Mouse (Mus musculus): ENCODE results near the gene Ubac2. TPM values are rescaled to one million over a fixed set of nuclear protein-coding genes. Genes with fewer than 3 reads are reported as not detected.
A peak's percentile ranks its signal among the peaks of the same experiment; 100 is the strongest.

Gene Ubac2
- polyA plus RNA-seq, 2 experiments = 46.3 to 66.9 TPM

GRCm38 (mm10) chr14:121894511-121895135 is 16.2 kb downstream of the Ubac2 start:
- Histone ChIP-seq H3K27me3 (ENCODE audit: control insufficient read depth, insufficient read depth, low read length) (no peaks in the 10 kb centered on the region), H3K4me1 (ENCODE audit: control insufficient read depth, insufficient read depth, low read length) (peaks cover 18% of the 10 kb centered on the region; the same call in 1 of the 2 replicates), H3K9ac (ENCODE audit: low read depth, low read length, severe bottlenecking) (no peak overlapping the region), H3K9me3 (ENCODE audit: control insufficient read depth, low read length) (no peaks in the 10 kb centered on the region), H3K36me3 (ENCODE audit: control insufficient read depth, insufficient read depth, low read length) (peaks cover 9% of the 10 kb centered on the region), H3K27ac (replicated peaks; ENCODE audit: low read depth, low read length) (no peak overlapping the region), H3K4me3 (replicated peaks; ENCODE audit: low read length) (no peak overlapping the region), H3K4me2 (replicated peaks; ENCODE audit: low read depth, low read length, severe bottlenecking) (no peak overlapping the region)
- ATAC-seq (ENCODE audit: low FRiP score, low read depth) = no peak
- WGBS = 48% methylated on average over 5 of the region's 5 CpGs
- DNase-seq (ENCODE audit: low spot score) = no peak
- TF ChIP-seq POLR2A (IDR thresholded peaks at IDR 0.05; ENCODE audit: borderline replicate concordance, extremely low read depth, insufficient read depth, insufficient read length) = no peak

DNA sequence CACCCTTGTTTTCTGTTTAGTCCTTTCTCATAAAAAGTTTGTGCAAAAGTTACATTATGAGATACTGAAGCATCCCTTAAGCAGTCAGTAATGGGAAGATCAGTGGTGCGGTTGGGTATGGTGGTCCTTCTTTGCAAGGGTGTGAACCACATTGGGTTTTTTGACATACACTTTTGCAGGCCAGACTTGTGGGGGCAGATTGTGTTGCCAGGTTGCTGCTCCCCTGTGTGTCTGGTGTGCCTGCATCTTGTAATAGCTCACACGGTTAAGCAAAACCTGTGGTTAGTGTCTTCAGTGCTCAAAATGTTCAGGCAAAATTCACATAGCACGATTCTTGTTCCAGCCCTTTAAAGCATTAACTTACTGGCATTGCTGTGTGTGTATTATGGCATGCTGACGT is 16.9 kb downstream of the Ubac2 start:
- Histone ChIP-seq H3K9me3 (ENCODE audit: control insufficient read depth, low read length) (no peaks in the 10 kb centered on the region), H3K4me1 (ENCODE audit: control insufficient read depth, insufficient read depth, low read length) (peaks cover 18% of the 10 kb centered on the region; the same call in 1 of the 2 replicates), H3K9ac (ENCODE audit: low read depth, low read length, severe bottlenecking) (no peak overlapping the region), H3K36me3 (ENCODE audit: control insufficient read depth, insufficient read depth, low read length) (peaks cover 4% of the 10 kb centered on the region; the same call in 1 of the 2 replicates), H3K27me3 (ENCODE audit: control insufficient read depth, insufficient read depth, low read length) (no peaks in the 10 kb centered on the region), H3K4me3 (replicated peaks; ENCODE audit: low read length) (no peak overlapping the region), H3K27ac (replicated peaks; ENCODE audit: low read depth, low read length) (0 out of 2 replicates have a peak overlapping the region, but pooled peaks have one; percentile 26), H3K4me2 (replicated peaks; ENCODE audit: low read depth, low read length, severe bottlenecking) (no peak overlapping the region)
- 72% methylated on average over 4 of the region's 4 CpGs for WGBS
- TF ChIP-seq POLR2A (IDR thresholded peaks at IDR 0.05; ENCODE audit: borderline replicate concordance, extremely low read depth, insufficient read depth, insufficient read length) = no peak
- ATAC-seq (ENCODE audit: low FRiP score, low read depth) (no peak), DNase-seq (ENCODE audit: low spot score) (no peak)

- Histone ChIP-seq H3K9me3 (ENCODE audit: control insufficient read depth, low read length) (no peaks in the 10 kb centered on the region), H3K36me3 (ENCODE audit: control insufficient read depth, insufficient read depth, low read length) (no peaks in the 10 kb centered on the region), H3K27ac (replicated peaks; ENCODE audit: low read depth, low read length) (no peak overlapping the region), H3K27me3 (ENCODE audit: control insufficient read depth, insufficient read depth, low read length) (no peaks in the 10 kb centered on the region), H3K4me2 (replicated peaks; ENCODE audit: low read depth, low read length, severe bottlenecking) (no peak overlapping the region), H3K4me1 (ENCODE audit: control insufficient read depth, insufficient read depth, low read length) (peaks cover 18% of the 10 kb centered on the region; the same call in 1 of the 2 replicates), H3K4me3 (replicated peaks; ENCODE audit: low read length) (no peak overlapping the region), H3K9ac (ENCODE audit: low read depth, low read length, severe bottlenecking) (no peak overlapping the region)
- no peak for TF ChIP-seq POLR2A (IDR thresholded peaks at IDR 0.05; ENCODE audit: borderline replicate concordance, extremely low read depth, insufficient read depth, insufficient read length)
- no peak for DNase-seq (ENCODE audit: low spot score)
- WGBS = 68% methylated on average over 6 of the region's 6 CpGs
- ATAC-seq (ENCODE audit: low FRiP score, low read depth) = no peak
Measured at GRCm38 (mm10) chr14:121896126-121897090, 18.0 kb downstream of the Ubac2 start.

GRCm38 (mm10) chr14:121897773-121898172 is 19.4 kb downstream of the Ubac2 start:
- DNase-seq (ENCODE audit: low spot score) = no peak
- H3K27me3 ChIP-seq (ENCODE audit: control insufficient read depth, insufficient read depth, low read length) = no peaks in the 10 kb centered on the region
- 84% methylated on average over 2 of the region's 2 CpGs for WGBS
- H3K27ac ChIP-seq (replicated peaks; ENCODE audit: low read depth, low read length) = no peak overlapping the region
- H3K9ac ChIP-seq (ENCODE audit: low read depth, low read length, severe bottlenecking) = no peak overlapping the region
- no peak for TF ChIP-seq POLR2A (IDR thresholded peaks at IDR 0.05; ENCODE audit: borderline replicate concordance, extremely low read depth, insufficient read depth, insufficient read length)
- peaks cover 5% of the 10 kb centered on the region; the same call in 1 of the 2 replicates for H3K36me3 ChIP-seq (ENCODE audit: control insufficient read depth, insufficient read depth, low read length)
- ATAC-seq (ENCODE audit: low FRiP score, low read depth) = no peak
- peaks cover 15% of the 10 kb centered on the region; the same call in 1 of the 2 replicates for H3K4me1 ChIP-seq (ENCODE audit: control insufficient read depth, insufficient read depth, low read length)
- no peak overlapping the region for H3K4me3 ChIP-seq (replicated peaks; ENCODE audit: low read length)
- no peak overlapping the region for H3K4me2 ChIP-seq (replicated peaks; ENCODE audit: low read depth, low read length, severe bottlenecking)
- H3K9me3 ChIP-seq (ENCODE audit: control insufficient read depth, low read length) = no peaks in the 10 kb centered on the region

- no peaks in the 10 kb centered on the region for H3K9me3 ChIP-seq (ENCODE audit: control insufficient read depth, low read length)
- H3K4me2 ChIP-seq (replicated peaks; ENCODE audit: low read depth, low read length, severe bottlenecking) = no peak overlapping the region
- ATAC-seq (ENCODE audit: low FRiP score, low read depth) (no peak), DNase-seq (ENCODE audit: low spot score) (no peak)
- H3K9ac ChIP-seq (ENCODE audit: low read depth, low read length, severe bottlenecking) = no peak overlapping the region
- H3K4me1 ChIP-seq (ENCODE audit: control insufficient read depth, insufficient read depth, low read length) = peaks cover 15% of the 10 kb centered on the region; the same call in 1 of the 2 replicates
- H3K27ac ChIP-seq (replicated peaks; ENCODE audit: low read depth, low read length) = no peak overlapping the region
- 87% methylated on average over 11 of the region's 11 CpGs for WGBS
- H3K4me3 ChIP-seq (replicated peaks; ENCODE audit: low read length) = no peak overlapping the region
- TF ChIP-seq POLR2A (IDR thresholded peaks at IDR 0.05; ENCODE audit: borderline replicate concordance, extremely low read depth, insufficient read depth, insufficient read length) = no peak
- no peaks in the 10 kb centered on the region for H3K27me3 ChIP-seq (ENCODE audit: control insufficient read depth, insufficient read depth, low read length)
- H3K36me3 ChIP-seq (ENCODE audit: control insufficient read depth, insufficient read depth, low read length) = peaks cover 5% of the 10 kb centered on the region; the same call in 1 of the 2 replicates
Measured at GRCm38 (mm10) chr14:121898509-121898908, 20.1 kb downstream of the Ubac2 start.

Data from limb, embryonic 14.5 days (tissue).